Mouse (Mus musculus) bone marrow macrophage, adult 2 months (primary cell): ENCODE results near the gene Zfp652.

Experiments
- CTCF ChIP-seq: IDR thresholded peaks from 2 replicates; pipeline ENCODE4 v1.5.1; 2012; ENCODE audit warnings: low read depth, mild to moderate bottlenecking, low read length, moderate library complexity
- POLR2A ChIP-seq: IDR thresholded peaks from 2 replicates; pipeline ENCODE4 v1.6.1; 2012; ENCODE audit warnings: mild to moderate bottlenecking, low read depth, low read length, borderline replicate concordance

DNA sequence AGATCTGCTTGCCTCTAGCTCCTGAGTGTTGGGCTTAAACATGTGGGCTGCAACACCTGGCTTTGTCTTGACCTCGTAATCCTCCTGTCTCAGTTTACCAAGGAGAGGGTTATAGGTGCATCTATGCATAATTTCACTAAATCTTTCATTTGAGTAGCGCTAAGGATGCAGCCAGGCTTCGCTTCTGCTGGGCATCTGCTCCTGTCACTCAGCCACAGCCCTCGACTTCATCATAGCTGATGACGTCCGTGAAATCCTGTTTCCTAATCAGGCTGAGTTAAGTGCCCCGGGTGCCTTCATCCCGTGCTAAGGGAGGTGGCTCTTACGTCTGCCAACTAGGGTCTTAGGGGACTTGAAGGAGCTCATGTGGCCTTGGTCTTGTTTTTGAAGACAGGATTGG, 71.5 kb downstream of the Zfp652 start:
- TF ChIP-seq POLR2A = no peak
- TF ChIP-seq CTCF = no peak
